Mouse (Mus musculus): ENCODE measurements around the gene C2cd5.
A peak's percentile ranks its signal among the peaks of the same experiment; 100 is the strongest.

The C2cd5 gene

DNA sequence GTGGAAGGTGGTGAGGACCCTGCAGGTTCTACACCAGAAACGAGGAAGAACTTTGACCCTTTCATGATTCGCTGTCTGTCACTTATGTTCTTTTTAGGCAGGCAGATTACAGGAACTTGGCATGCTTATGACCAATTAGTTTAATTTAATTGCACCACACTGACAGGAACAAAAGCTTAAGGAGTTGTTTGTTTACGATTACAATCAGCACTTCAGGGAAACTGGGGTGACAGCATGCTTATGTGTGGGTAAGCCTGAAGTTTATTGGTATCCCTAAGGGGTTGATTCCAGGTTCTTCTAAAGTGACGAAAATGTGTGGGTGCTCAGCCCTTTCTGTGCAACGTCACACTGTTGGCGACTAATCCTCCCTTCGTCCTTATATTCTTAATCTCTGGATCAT is 105.1 kb downstream of the C2cd5 start:
- Histone ChIP-seq H3K4me3 (replicated peaks; ENCODE audit: low read length) (no peak overlapping the region), H3K36me3 (ENCODE audit: insufficient read depth, low read length) (0 out of 2 replicates have a peak, but pooled peaks cover 3% of the 10 kb centered on the region), H3K4me1 (replicated peaks; ENCODE audit: low read depth, low read length) (peaks cover 80% of the 10 kb centered on the region), H3K27me3 (ENCODE audit: insufficient read depth, low read length) (0 out of 2 replicates have a peak, but pooled peaks cover 3% of the 10 kb centered on the region), H3K9me3 (ENCODE audit: low read length) (no peaks in the 10 kb centered on the region)
- TF ChIP-seq CTCF (conservative IDR thresholded peaks at IDR 0.05; ENCODE audit: low read length), result no peak
- no peak for TF ChIP-seq POU5F1 (IDR thresholded peaks at IDR 0.05; ENCODE audit: borderline replicate concordance, low read length)
- no peak for TF ChIP-seq NANOG (IDR thresholded peaks at IDR 0.05; ENCODE audit: borderline replicate concordance, low read length)

DNA sequence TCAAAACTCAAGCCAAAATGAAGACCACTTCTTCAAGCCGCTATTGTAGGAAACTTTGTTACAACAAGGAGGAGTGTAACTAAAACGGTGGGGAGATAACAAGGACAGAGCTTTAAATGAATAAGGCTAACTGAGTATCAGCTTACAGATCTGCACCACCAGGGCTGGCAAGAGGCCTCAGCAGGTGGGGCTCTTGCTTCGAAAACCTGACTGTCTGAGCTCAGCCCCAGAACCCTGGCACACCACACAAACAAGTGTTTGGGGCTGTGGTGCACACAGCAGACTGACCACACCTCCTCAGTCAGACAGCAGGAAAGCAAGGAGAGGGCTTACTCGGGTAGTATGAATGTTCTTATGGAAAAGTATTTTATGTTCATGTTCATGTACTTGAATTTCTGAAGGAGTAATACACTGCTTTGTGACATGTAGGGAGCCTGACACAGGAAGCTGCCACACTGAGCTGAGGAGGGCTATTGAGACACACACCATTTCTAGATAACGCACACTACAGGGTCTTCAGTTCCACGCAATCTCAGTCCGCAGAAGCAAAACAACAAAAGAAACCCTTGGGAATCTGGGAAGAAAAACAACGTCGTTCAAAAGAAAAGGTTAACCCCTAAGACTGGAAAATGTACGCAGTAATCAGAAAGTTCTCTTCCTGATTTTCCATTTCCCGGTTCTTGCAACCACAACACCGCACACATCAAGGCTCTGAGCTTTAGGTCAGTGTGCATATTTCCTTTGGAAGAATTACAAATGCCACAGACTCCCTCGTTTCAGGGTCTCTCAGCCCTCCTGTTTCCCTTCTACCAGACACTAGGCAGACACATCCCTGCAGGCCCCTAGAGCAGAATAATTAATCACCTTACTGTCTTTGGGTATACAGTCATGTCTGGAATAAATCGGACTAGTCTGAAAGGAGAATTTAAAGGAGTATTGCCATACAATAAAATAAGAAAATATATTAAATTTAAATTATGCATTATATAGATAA is 105.9 kb downstream of the C2cd5 start:
- Histone ChIP-seq H3K27me3 (ENCODE audit: insufficient read depth, low read length) (0 out of 2 replicates have a peak, but pooled peaks cover 3% of the 10 kb centered on the region), H3K9me3 (ENCODE audit: low read length) (no peaks in the 10 kb centered on the region), H3K4me3 (replicated peaks; ENCODE audit: low read length) (0 out of 2 replicates have a peak overlapping the region, but pooled peaks have one; percentile 7), H3K36me3 (ENCODE audit: insufficient read depth, low read length) (no peaks in the 10 kb centered on the region), H3K4me1 (replicated peaks; ENCODE audit: low read depth, low read length) (peaks cover 85% of the 10 kb centered on the region)
- TF ChIP-seq POU5F1 (IDR thresholded peaks at IDR 0.05; ENCODE audit: borderline replicate concordance, low read length), result no peak
- no peak for TF ChIP-seq NANOG (IDR thresholded peaks at IDR 0.05; ENCODE audit: borderline replicate concordance, low read length)
- no peak for TF ChIP-seq CTCF (conservative IDR thresholded peaks at IDR 0.05; ENCODE audit: low read length)

DNA sequence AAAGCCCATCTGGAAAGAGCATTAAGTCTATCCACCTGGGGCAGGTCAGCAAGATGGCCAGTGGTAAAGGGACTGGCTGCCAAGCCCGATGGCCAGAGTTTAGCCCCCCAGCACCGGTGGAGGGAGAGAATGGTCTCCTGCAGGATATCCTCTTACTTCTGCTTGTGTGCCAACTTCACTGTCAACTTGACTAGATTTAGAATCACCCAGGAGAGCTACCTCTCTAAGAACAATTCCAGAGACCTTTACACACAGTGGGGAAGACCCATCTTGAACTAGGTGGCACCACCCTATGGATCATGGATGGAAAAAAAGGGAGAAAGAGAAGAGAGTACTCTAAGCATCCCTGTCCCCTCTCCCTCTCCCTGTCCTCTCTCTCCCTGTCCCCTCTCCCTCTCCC is 107.0 kb downstream of the C2cd5 start:
- Histone ChIP-seq H3K4me3 (replicated peaks; ENCODE audit: low read length) (no peak overlapping the region), H3K4me1 (replicated peaks; ENCODE audit: low read depth, low read length) (peaks cover 84% of the 10 kb centered on the region), H3K36me3 (ENCODE audit: insufficient read depth, low read length) (no peaks in the 10 kb centered on the region), H3K27me3 (ENCODE audit: insufficient read depth, low read length) (0 out of 2 replicates have a peak, but pooled peaks cover 3% of the 10 kb centered on the region), H3K9me3 (ENCODE audit: low read length) (no peaks in the 10 kb centered on the region)
- TF ChIP-seq NANOG (IDR thresholded peaks at IDR 0.05; ENCODE audit: borderline replicate concordance, low read length) (no peak), CTCF (conservative IDR thresholded peaks at IDR 0.05; ENCODE audit: low read length) (no peak), POU5F1 (IDR thresholded peaks at IDR 0.05; ENCODE audit: borderline replicate concordance, low read length) (no peak)

DNA sequence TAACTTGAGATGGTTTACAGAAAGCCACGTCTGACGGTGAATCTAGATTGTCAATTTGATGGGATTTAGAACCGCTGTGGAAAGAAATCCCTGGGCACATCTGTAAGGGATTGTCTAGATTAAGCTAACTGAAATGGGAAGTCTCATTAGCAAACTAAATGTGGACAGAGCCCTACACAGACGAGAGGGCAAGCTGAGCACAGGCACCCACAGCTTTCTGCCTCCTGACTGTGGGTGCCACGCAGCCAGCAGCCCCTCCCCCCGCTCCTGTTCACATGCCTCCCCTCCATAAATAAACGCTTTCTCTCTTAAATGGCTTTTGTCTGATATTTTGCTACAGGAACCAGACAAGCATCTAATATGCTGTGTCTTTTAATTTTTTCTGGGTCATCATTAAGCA is 107.8 kb downstream of the C2cd5 start:
- no peaks in the 10 kb centered on the region for H3K9me3 ChIP-seq (ENCODE audit: low read length)
- no peaks in the 10 kb centered on the region for H3K36me3 ChIP-seq (ENCODE audit: insufficient read depth, low read length)
- H3K4me3 ChIP-seq (replicated peaks; ENCODE audit: low read length), result no peak overlapping the region
- peaks cover 88% of the 10 kb centered on the region for H3K4me1 ChIP-seq (replicated peaks; ENCODE audit: low read depth, low read length)
- TF ChIP-seq POU5F1 (IDR thresholded peaks at IDR 0.05; ENCODE audit: borderline replicate concordance, low read length), result no peak
- no peak for TF ChIP-seq CTCF (conservative IDR thresholded peaks at IDR 0.05; ENCODE audit: low read length)
- TF ChIP-seq NANOG (IDR thresholded peaks at IDR 0.05; ENCODE audit: borderline replicate concordance, low read length), result no peak
- 0 out of 2 replicates have a peak, but pooled peaks cover 3% of the 10 kb centered on the region for H3K27me3 ChIP-seq (ENCODE audit: insufficient read depth, low read length)

DNA sequence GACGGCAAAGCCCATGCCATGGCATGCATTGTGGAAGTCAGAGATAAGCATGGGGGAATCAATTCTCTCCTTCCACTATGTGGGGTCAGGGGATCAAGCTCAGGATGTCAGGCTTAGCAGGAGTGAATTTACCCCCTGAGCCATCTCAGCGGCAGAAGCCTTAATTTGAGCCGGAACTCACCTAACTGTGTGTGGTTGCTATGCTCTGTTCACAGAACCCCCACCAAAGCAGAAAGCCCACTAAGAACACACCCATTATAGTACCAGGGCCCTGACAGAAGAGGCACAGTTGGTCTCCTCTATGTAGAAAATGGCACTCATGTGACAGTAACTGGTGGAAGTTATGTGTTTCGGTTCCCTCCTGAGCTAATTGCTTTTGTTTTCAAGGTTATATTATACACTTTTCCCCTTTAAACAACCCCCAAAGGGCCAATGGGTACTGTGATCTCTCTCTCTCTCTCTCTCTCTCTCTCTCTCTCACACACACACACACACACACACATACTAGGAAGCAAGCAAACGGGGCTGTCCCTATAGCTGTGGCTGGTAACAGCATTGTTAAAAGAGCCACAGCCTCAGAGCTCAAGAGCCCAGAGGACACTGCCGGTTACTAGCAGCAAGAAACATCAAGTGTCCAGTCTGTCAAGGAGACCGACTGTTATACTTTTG is 108.4 kb downstream of the C2cd5 start:
- H3K4me3 ChIP-seq (replicated peaks; ENCODE audit: low read length), result no peak overlapping the region
- H3K4me1 ChIP-seq (replicated peaks; ENCODE audit: low read depth, low read length), result peaks cover 88% of the 10 kb centered on the region
- no peaks in the 10 kb centered on the region for H3K9me3 ChIP-seq (ENCODE audit: low read length)
- TF ChIP-seq POU5F1 (IDR thresholded peaks at IDR 0.05; ENCODE audit: borderline replicate concordance, low read length) (no peak), CTCF (conservative IDR thresholded peaks at IDR 0.05; ENCODE audit: low read length) (no peak), NANOG (IDR thresholded peaks at IDR 0.05; ENCODE audit: borderline replicate concordance, low read length) (no peak)
- H3K27me3 ChIP-seq (ENCODE audit: insufficient read depth, low read length), result 0 out of 2 replicates have a peak, but pooled peaks cover 3% of the 10 kb centered on the region
- H3K36me3 ChIP-seq (ENCODE audit: insufficient read depth, low read length), result no peaks in the 10 kb centered on the region

DNA sequence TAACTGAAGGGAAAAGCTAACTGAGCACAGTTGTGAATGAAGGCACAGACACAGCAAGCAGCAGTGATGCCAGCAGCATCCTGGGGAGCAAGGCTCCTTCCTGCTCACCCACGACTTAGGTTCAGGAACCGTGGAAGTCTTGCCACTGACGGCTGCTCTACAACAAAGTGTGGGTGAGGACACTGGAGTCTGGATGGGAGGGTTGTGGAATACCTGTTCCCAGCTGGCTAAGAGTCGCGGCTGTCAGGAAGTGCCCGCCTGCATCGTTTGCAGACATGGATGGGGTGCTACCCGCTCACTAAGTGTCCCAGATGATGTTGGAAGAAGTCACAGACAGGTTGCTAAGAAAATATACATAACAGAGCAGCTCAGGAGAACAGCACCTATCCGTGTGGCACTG is 109.4 kb downstream of the C2cd5 start:
- H3K4me3 ChIP-seq (replicated peaks; ENCODE audit: low read length), result no peak overlapping the region
- TF ChIP-seq CTCF (conservative IDR thresholded peaks at IDR 0.05; ENCODE audit: low read length) (no peak), POU5F1 (IDR thresholded peaks at IDR 0.05; ENCODE audit: borderline replicate concordance, low read length) (no peak), NANOG (IDR thresholded peaks at IDR 0.05; ENCODE audit: borderline replicate concordance, low read length) (no peak)

DNA sequence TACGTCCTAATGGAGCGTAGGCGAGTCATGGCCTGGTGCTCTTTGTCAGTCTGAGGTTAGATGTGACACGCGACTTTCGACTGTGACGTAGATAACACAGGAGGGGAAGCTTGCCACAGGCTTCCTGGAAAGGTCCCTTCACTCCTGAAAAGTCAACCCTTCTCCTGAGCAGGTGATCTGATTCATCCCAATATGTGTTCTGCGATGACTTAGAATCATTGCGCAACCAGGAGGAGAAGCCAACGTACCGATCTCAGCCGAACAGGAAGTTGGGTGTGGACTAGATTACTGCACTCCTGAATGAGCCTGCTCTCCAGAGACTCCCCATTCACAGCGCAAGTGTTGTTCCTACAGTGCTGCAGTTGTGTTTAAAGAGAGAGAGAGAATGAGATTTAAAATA is 110.4 kb downstream of the C2cd5 start:
- 0 out of 2 replicates have a peak, but pooled peaks cover 3% of the 10 kb centered on the region for H3K27me3 ChIP-seq (ENCODE audit: insufficient read depth, low read length)
- no peaks in the 10 kb centered on the region for H3K36me3 ChIP-seq (ENCODE audit: insufficient read depth, low read length)
- H3K4me1 ChIP-seq (replicated peaks; ENCODE audit: low read depth, low read length), result peaks cover 81% of the 10 kb centered on the region
- H3K9me3 ChIP-seq (ENCODE audit: low read length), result no peaks in the 10 kb centered on the region
- H3K4me3 ChIP-seq (replicated peaks; ENCODE audit: low read length), result peak overlapping the region; percentile 65
- TF ChIP-seq POU5F1 (IDR thresholded peaks at IDR 0.05; ENCODE audit: borderline replicate concordance, low read length) (no peak), NANOG (IDR thresholded peaks at IDR 0.05; ENCODE audit: borderline replicate concordance, low read length) (no peak), CTCF (conservative IDR thresholded peaks at IDR 0.05; ENCODE audit: low read length) (no peak)

More for the DNA sequence above, 109.4 kb downstream of the C2cd5 start:
- no peaks in the 10 kb centered on the region for H3K9me3 ChIP-seq (ENCODE audit: low read length)
- 0 out of 2 replicates have a peak, but pooled peaks cover 3% of the 10 kb centered on the region for H3K27me3 ChIP-seq (ENCODE audit: insufficient read depth, low read length)
- no peaks in the 10 kb centered on the region for H3K36me3 ChIP-seq (ENCODE audit: insufficient read depth, low read length)
- peaks cover 79% of the 10 kb centered on the region for H3K4me1 ChIP-seq (replicated peaks; ENCODE audit: low read depth, low read length)

DNA sequence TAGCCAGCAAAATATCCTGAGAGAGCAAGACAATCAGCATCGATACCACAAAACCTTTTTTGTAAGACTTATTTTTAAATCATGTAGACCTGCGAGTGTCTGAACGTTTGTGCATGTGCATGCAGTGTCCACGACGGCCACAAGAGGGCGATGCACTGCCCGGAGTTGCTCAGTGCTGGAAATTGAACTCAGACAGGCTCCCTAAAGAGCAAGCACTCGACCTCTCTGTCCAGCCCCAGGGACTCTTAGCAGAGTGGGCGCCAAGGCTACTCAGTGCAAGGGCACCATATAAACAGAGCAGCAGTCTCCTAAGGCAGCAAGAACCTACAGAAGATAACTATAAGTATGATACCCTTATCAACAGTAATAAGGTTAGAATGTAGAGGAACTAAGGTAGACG is 111.2 kb downstream of the C2cd5 start:
- no peaks in the 10 kb centered on the region for H3K36me3 ChIP-seq (ENCODE audit: insufficient read depth, low read length)
- 0 out of 2 replicates have a peak, but pooled peaks cover 3% of the 10 kb centered on the region for H3K27me3 ChIP-seq (ENCODE audit: insufficient read depth, low read length)
- H3K9me3 ChIP-seq (ENCODE audit: low read length), result no peaks in the 10 kb centered on the region
- H3K4me1 ChIP-seq (replicated peaks; ENCODE audit: low read depth, low read length), result peaks cover 78% of the 10 kb centered on the region
- H3K4me3 ChIP-seq (replicated peaks; ENCODE audit: low read length), result peak overlapping the region; percentile 65
- peak; percentile 96 for TF ChIP-seq CTCF (conservative IDR thresholded peaks at IDR 0.05; ENCODE audit: low read length)
- no peak for TF ChIP-seq POU5F1 (IDR thresholded peaks at IDR 0.05; ENCODE audit: borderline replicate concordance, low read length)
- TF ChIP-seq NANOG (IDR thresholded peaks at IDR 0.05; ENCODE audit: borderline replicate concordance, low read length), result no peak
